Mouse (Mus musculus) erythroblast, embryonic 14.5 days (primary cell): ENCODE results near the gene Ddx42.

Source experiments
- GATA1 ChIP-seq: IDR thresholded peaks from 2 replicates; pipeline ENCODE4 v1.6.1; 2012; ENCODE audit warnings: low read length, inconsistent platforms, mixed read lengths
- TAL1 ChIP-seq: IDR thresholded peaks from 3 replicates; pipeline ENCODE4 v1.6.1; 2012; ENCODE audit warnings: low read length, inconsistent platforms, mixed read lengths

DNA sequence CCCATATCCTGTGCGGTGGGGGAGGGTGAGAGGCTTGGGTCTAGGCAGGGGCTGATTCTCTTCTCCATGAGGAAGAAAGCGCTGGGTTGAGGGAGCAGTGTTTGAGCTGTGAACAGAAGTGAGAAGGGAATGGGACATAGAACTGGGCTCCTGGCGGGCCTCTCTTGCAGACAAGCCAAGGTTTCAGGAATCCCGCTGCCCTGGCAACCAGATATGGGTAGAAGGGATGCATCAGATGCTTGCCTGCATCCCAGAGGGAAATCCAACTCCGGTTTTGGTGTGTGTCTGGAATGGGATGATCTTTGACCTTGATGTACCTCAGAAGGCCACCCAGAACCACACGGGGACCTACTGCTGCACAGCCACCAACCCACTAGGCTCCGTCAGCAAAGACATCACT is 69.5 kb downstream of the Ddx42 start:
- TF ChIP-seq GATA1 (no peak), TAL1 (no peak)
